Mouse (Mus musculus) E14TG2a.4 (cell line): Measurements from ENCODE around the gene Ccdc106.

Source experiments
- CTCF ChIP-seq: conservative IDR thresholded peaks from 2 replicates; pipeline ENCODE4 v1.5.1; 2014; ENCODE audit warnings: low read length
- NANOG ChIP-seq: IDR thresholded peaks from 2 replicates; pipeline ENCODE4 v1.6.1; 2014; ENCODE audit warnings: borderline replicate concordance, low read length, mixed read lengths

DNA sequence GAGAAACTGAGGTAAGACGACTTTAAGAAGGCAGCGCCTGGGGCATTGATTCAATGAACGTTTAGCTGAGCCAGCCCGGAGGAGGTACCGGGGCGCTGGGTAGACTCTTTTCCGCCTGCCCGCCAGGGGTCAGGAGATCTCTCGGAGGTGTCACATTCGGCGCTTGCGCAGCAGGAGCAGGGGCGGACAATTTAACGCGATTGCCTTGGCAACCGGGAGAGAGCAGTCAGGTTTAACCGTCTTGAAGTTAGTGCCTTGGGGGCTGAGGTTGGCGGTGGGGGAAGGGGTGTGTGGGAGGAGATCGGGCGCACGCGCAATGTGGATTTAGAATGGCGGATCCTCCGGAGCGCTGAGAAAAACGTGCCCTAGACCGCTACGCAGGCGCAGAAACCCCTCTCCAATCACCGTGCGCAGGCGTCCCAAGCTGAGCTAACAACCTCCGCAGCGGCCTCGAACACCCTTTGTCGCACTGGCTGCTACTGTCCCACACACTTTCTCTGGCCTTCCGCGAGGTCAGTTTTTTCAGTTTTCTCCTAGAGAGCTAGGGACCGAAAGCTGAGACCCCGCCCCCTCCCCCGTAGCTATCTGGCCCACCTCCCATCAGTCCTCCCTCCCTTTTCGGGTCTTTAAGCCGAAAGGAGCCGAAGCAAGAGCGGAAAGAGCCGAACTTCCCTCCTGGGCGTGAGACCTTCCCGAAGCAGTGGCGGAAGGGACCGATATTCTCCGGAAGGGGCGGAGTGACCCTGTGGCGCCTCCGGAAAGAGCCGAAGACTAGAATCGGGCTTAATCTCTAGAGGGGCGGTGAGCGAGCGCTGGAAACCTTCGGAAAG, 40.8 kb downstream of the Ccdc106 start:
- TF ChIP-seq CTCF (peak; percentile 51), NANOG (no peak)
